Mouse (Mus musculus) bone marrow macrophage, adult 2 months (primary cell): ENCODE results near the gene Pcdh8.

Experiments used
- CTCF ChIP-seq: IDR thresholded peaks from 2 replicates; pipeline ENCODE4 v1.5.1; 2012; ENCODE audit warnings: low read depth, mild to moderate bottlenecking, low read length, moderate library complexity
- POLR2A ChIP-seq: IDR thresholded peaks from 2 replicates; pipeline ENCODE4 v1.6.1; 2012; ENCODE audit warnings: mild to moderate bottlenecking, low read depth, low read length, borderline replicate concordance

GRCm38 (mm10) chr14:79793179-79793578, 22.1 kb upstream of the Pcdh8 start:
- TF ChIP-seq CTCF (no peak), POLR2A (no peak)
